Mouse (Mus musculus): ENCODE results near the gene Bahcc1.

- no peak for TF ChIP-seq POLR2A (IDR thresholded peaks at IDR 0.05; ENCODE audit: extremely low read depth, insufficient read depth, low read length)
- TF ChIP-seq CTCF (IDR thresholded peaks at IDR 0.05; ENCODE audit: extremely low read depth, insufficient read depth, low read length): no peak
Observed at GRCm38 (mm10) chr11:120311561-120311960, 78.8 kb downstream of the Bahcc1 start.

All from cortical plate, adult 2 months (tissue).